Mouse (Mus musculus) gastrocnemius, adult 2 months (tissue): ENCODE measurements around the gene Ccdc191. TPM values are rescaled to one million over a fixed set of nuclear protein-coding genes. Genes with fewer than 3 reads are reported as not detected.
A peak's percentile ranks its signal among the peaks of the same experiment; 100 is the strongest.

Experiments
- DNase-seq: peaks from one replicate; pipeline ENCODE4 v3.0.0; 2022
- H3K27ac ChIP-seq: fragments of 200-600 bp; 2 replicates; pipeline ENCODE4 v1.8.1; 2022; ENCODE audit warnings: mild to moderate bottlenecking
- H3K4me3 ChIP-seq: fragments of 200-600 bp; 2 replicates; pipeline ENCODE4 v1.8.1; 2022; ENCODE audit warnings: mild to moderate bottlenecking, moderate library complexity
- CTCF ChIP-seq: fragments of 200-600 bp; IDR thresholded peaks from 2 replicates; pipeline ENCODE4 v1.8.1; 2022; ENCODE audit warnings: antibody characterized with exemption, mild to moderate bottlenecking, moderate library complexity
- intact Hi-C: fragments of 180-260 bp; cut with DNase I; formaldehyde crosslinking; loops from one replicate; pipeline ENCODE4 v1.15.1; 2025
- total RNA-seq, 2 experiments: library from RNA; stranded (reverse); gene quantifications; 2 replicates each; pipeline ENCODE4 v1.2.3; 2021

The Ccdc191 gene
- total RNA-seq, 2 experiments from 2014 or later: 1.5 to 3.2 TPM

GRCm38 (mm10) chr16:43935892-43936291 lies 46.3 kb downstream of the Ccdc191 start:
- intact Hi-C loops: no loop called here
- Histone ChIP-seq H3K4me3 (no peak overlapping the region), H3K27ac (no peak overlapping the region)
- no peak for DNase-seq
- no peak for TF ChIP-seq CTCF

- no peak overlapping the region for H3K27ac ChIP-seq
- no peak for TF ChIP-seq CTCF
- intact Hi-C loops: no loop called here
- no peak for DNase-seq
- no peak overlapping the region for H3K4me3 ChIP-seq
Observed at GRCm38 (mm10) chr16:43940846-43941245, 51.2 kb downstream of the Ccdc191 start.

- Histone ChIP-seq H3K4me3 (no peak overlapping the region), H3K27ac (no peak overlapping the region)
- intact Hi-C loops: no loop called here
- no peak for DNase-seq
- TF ChIP-seq CTCF: no peak
Observed at GRCm38 (mm10) chr16:43945351-43945750, 55.8 kb downstream of the Ccdc191 start.

GRCm38 (mm10) chr16:43945869-43946268 lies 56.3 kb downstream of the Ccdc191 start:
- Histone ChIP-seq H3K4me3 (no peak overlapping the region), H3K27ac (no peak overlapping the region)
- intact Hi-C loops: no loop called here
- TF ChIP-seq CTCF: no peak
- DNase-seq: no peak

- H3K4me3 ChIP-seq: no peak overlapping the region
- TF ChIP-seq CTCF: no peak
- peak; percentile 39 for DNase-seq
- intact Hi-C loops: no loop called here
- H3K27ac ChIP-seq: no peak overlapping the region
Observed at GRCm38 (mm10) chr16:43951591-43951990, 62.0 kb downstream of the Ccdc191 start.

GRCm38 (mm10) chr16:43954913-43955312 lies 65.3 kb downstream of the Ccdc191 start:
- intact Hi-C loops: no loop called here
- Histone ChIP-seq H3K4me3 (no peak overlapping the region), H3K27ac (no peak overlapping the region)
- DNase-seq: no peak
- TF ChIP-seq CTCF: no peak

GRCm38 (mm10) chr16:43958038-43958437 lies 68.4 kb downstream of the Ccdc191 start:
- intact Hi-C loops: no loop called here
- TF ChIP-seq CTCF: no peak
- no peak for DNase-seq
- Histone ChIP-seq H3K27ac (no peak overlapping the region), H3K4me3 (no peak overlapping the region)

- intact Hi-C loops: no loop called here
- TF ChIP-seq CTCF: no peak
- Histone ChIP-seq H3K4me3 (no peak overlapping the region), H3K27ac (no peak overlapping the region)
- no peak for DNase-seq
Observed at GRCm38 (mm10) chr16:43963291-43963690, 73.7 kb downstream of the Ccdc191 start.

- Histone ChIP-seq H3K4me3 (no peak overlapping the region), H3K27ac (no peak overlapping the region)
- intact Hi-C loops: no loop called here
- TF ChIP-seq CTCF: no peak
- no peak for DNase-seq
Observed at GRCm38 (mm10) chr16:43963780-43964179, 74.2 kb downstream of the Ccdc191 start.

- TF ChIP-seq CTCF: no peak
- Histone ChIP-seq H3K27ac (peak overlapping the region; percentile 28), H3K4me3 (no peak overlapping the region)
- DNase-seq: no peak
- intact Hi-C loops: no loop called here
Observed at GRCm38 (mm10) chr16:43965781-43966389, 76.3 kb downstream of the Ccdc191 start.

- intact Hi-C loops: no loop called here
- TF ChIP-seq CTCF: no peak
- no peak for DNase-seq
- no peak overlapping the region for H3K4me3 ChIP-seq
- no peak overlapping the region for H3K27ac ChIP-seq
Observed at GRCm38 (mm10) chr16:43970426-43970825, 80.8 kb downstream of the Ccdc191 start.

- no peak for TF ChIP-seq CTCF
- intact Hi-C loops: no loop called here
- no peak for DNase-seq
- Histone ChIP-seq H3K4me3 (no peak overlapping the region), H3K27ac (no peak overlapping the region)
Observed at GRCm38 (mm10) chr16:43971189-43971588, 81.6 kb downstream of the Ccdc191 start.

GRCm38 (mm10) chr16:43971741-43972140 lies 82.1 kb downstream of the Ccdc191 start:
- DNase-seq: no peak
- H3K27ac ChIP-seq: no peak overlapping the region
- intact Hi-C loops: no loop called here
- H3K4me3 ChIP-seq: peak overlapping the region; percentile 60
- no peak for TF ChIP-seq CTCF

GRCm38 (mm10) chr16:43972391-43972790 lies 82.8 kb downstream of the Ccdc191 start:
- Histone ChIP-seq H3K27ac (no peak overlapping the region), H3K4me3 (peak overlapping the region; percentile 60)
- DNase-seq: no peak
- intact Hi-C loops: no loop called here
- TF ChIP-seq CTCF: no peak

- intact Hi-C loops: no loop called here
- TF ChIP-seq CTCF: no peak
- Histone ChIP-seq H3K27ac (peak overlapping the region; percentile 83), H3K4me3 (peak overlapping the region; percentile 60)
- no peak for DNase-seq
Observed at GRCm38 (mm10) chr16:43973147-43973546, 83.5 kb downstream of the Ccdc191 start.
